Mouse (Mus musculus) MEL-GATA-1-ER (cell line): Measurements from ENCODE around the gene Kif1bp.
A peak's percentile ranks its signal among the peaks of the same experiment; 100 is the strongest.
"Not testable (repeated sequence)": the region's sequence is repeated elsewhere in the genome, so short reads cannot be mapped to it uniquely, and the experiment has no call there.

Source experiments
- DNase-seq: peaks from one replicate; pipeline ENCODE4 v3.0.0-alpha.2; 2012; ENCODE audit warnings: low read depth; ENCODE audit errors: extremely low read depth

The Kif1bp gene

DNA sequence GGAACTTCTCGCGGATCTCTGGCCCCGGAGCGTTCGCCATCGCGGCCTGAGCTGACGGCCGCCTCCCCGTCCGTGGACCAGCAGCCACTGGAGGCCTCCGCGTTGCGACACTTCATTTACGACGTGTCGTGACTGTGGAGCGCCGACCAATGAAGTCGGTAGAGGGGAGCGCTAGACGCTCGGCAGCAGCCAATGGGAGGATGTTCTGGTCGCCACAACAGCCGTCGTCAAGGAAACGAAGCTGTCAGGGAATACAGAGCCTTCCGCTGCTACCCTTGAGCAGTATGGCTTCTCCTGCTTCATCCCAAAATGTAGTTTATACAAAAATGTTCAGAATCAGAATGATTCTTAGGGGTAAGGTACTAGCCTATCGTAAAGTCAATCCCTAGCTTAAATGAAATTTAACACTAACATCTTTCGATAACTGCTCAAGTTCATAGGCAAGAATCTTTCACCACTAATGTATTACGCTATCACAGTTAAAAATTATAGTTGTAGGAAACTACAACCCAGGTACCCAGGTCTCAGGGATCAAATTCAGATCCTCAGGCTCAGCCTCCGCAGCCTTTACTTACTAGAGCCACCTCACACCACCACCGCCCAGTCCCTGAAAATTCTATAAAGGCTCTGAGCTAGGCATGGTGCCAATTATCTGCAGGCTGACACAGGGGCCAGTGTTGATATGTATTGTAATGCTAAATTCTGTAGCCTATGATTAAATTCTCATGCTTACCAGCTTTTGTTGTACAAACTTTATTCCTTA lies at the start of gene Kif1bp:
Gene Kif1bp, minus strand, starts transcription at position 120 of the 763 bp plus-strand sequence.
- DNase-seq: peak; percentile 98

DNA sequence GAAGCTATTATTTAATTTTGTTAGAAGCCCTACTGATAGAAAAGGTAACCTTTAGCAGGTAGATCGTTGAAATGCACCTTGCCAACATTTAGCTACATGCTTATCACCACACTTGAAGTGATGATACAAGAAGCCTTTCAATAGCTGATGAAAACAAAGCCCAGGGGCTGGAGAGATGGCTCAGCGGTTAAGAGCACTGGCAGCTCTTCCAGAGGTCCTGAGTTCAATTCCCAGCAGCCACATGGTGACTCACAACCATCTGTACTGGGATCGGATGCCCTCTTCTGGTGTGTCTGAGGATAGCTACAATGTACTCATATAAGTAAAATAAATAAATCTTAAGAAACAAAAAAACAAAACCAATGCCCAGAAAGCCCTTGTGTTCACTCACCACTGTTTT lies 25.9 kb upstream of the Kif1bp start:
- no peak for DNase-seq

DNA sequence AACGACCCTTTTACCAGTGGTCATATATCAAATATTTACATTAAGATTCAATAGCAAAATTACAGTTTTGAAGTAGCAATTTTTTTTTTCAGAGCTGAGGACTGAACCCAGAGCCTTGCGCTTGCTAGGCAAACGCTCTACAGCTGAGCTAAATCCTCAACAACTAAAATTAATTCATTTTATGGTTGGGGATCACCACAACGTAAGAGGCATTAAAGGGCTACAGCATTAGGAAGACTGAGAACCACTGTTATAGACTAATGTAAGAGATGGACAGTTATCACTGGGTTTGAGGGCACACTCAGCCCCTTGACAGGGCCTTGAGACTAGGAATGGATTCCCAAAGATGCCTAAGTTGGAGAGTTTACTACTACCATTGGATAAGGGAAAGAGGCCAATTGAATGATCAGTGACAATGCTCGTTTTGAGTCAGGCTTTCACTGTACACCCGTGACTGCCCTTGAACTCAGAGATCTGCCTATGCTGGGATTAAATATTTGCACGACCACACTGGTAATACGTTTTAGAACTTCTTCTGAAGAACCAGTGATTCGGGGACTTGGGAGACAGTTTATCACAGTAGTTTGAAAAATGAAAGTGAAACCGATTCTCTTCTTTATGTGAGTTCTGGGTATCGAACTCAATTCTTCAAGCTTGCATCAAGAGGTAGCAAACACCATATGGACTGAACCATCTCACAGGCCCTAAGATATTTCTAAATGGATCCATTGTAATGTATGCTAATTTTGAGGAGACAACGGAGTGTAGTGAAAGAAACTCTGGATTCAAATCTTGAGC lies 25.2 kb upstream of the Kif1bp start:
- DNase-seq: no peak

DNA sequence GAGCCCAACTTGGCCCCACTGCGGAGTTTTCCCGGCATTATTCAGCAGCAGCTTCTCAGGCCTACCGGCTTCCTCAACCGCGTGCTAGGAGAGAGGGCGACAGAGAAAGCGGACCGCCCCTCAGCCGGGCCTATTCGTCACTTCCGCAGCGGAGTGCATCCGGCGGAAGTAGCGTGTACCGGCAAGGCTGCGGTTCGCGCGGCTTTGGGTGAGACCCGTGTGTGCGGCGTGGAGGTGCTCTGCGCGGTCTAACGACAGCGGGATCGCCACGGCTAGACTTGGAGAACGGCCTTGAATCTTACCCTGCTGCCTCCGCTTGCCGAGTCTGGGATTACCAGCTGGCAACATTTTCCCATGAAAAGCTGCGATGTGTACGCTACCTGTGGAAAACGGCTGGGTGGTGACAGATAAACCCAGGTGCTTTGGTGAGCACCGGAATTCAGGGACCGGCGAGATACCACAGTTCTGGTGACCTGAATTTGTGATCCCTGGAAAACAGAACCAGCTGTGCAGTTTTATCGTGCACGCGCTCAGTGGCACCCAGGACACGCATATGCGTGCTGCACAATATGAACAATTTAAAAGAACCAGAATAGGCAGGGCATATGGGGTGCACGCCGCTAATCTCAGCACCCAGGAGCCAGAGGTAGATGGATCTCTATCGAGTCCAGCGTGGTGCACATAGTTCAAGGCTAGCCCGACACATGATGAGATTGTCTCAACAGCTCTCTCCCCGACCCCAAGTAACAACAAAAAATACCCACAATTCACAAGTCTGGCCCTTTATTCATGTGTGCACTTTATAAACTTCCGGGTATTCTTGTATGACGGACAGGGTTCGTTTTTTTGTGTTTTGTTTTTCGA lies 24.2 kb upstream of the Kif1bp start, which contains the start of gene Ddx21:
Gene Ddx21, minus strand, starts transcription at position 105 of the 864 bp plus-strand sequence.
- DNase-seq: peak; percentile 87

DNA sequence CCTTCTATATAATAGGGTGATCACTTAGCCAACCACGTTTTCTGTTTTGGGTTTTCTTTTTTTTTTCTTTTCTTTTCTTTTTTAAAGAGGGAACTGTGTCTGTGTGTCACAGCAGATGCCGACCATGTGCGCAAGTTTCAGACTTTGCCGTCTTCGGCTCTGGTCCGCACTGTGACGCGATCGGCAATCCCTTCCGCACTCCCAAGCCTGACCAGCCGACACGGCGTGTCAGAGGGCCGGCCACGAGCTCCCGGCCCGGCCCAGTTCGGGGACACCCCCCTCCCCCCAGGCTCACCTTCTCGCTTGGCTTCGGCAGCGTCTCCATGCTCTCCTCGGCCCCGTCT lies 23.5 kb upstream of the Kif1bp start:
- DNase-seq: no peak

DNA sequence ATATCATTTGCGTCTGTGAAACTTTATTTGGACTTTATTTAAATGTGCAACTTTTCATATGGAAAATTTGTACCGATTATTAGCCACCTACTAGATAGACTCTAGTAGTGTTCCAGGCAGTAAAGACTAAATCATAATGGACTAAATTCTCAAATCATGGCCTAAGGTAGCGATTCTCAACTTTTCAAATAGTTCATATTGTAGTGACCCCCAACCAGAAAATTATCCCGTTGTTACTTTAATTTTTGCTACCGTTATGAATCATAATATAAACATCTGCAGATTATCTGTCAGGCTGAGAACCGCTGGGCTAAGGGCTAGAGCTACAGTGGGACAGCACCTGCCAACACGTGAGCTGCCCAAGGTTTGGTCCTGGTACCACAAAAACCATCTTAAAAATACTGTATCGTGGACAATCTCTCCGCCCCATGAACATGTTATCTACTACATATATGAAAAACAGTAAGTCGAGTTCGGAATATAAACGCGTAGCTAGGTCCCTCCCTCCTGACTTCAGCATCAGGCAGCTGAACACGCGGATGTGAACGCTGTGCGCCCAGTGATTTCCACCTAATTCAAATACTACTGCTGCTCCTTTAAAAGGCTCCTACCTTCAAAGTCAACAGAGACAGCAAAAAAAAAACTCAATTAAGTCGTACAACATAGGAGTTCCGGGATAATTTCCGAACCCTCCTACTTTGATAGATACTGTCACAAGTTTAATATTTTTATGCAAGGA lies 23.0 kb upstream of the Kif1bp start:
- peak; percentile 51 for DNase-seq

DNA sequence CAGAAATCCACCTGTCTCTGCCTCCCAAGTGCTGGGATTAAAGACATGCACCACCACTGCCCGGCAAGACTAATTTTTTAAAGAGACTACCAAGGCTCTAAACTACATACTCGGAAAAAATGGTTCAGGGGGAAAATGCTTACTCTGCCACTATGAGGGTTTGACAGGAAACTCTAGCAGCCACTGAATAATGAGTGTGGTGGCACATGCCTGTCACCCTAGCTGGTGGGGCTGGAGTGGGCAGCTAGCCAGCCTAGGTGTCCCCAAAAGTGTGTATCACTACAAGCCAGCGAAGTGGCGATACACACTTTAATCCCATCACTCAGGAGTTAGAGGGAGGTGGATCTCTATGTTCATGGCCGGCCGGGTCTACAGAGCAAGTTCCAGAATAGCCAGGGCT lies 21.8 kb upstream of the Kif1bp start:
- no peak for DNase-seq

DNA sequence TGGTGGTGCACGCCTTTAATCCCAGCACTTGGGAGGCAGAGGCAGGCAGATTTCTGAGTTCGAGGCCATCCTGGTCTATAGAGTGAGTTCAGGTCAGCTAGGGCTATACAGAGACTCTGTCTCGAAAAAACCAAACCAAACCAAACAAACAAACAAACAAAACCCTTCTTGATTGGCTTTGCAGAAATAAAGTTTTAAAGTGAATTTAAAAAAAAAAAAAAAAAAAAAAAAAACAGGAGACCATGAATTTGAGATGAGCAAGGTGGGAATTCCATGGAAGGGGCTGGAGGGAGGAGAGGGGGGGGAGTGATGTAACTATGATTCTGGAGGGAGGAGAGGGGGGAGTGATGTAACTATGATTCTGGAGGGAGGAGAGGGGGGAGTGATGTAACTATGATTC lies 21.1 kb upstream of the Kif1bp start:
- DNase-seq: not testable (repeated sequence)

DNA sequence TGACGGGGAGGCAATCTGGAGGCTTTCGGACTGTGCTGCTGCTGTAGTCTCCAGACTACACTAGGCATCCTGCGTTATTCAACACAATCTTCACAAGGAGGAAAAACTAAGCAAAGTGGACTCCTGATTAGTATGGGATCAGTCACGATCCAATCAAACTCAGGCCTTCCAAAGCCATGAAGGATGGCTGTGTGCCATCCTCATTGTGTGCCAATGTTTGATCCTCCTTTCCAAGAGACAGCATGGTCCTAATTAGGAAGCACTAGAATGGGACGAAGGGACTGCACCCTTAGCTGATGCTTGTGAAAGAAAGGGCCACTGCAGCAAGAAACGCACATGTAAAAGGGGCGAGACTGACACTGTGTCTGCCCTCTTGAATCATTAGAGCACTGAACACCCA lies 14.2 kb upstream of the Kif1bp start:
- no peak for DNase-seq

DNA sequence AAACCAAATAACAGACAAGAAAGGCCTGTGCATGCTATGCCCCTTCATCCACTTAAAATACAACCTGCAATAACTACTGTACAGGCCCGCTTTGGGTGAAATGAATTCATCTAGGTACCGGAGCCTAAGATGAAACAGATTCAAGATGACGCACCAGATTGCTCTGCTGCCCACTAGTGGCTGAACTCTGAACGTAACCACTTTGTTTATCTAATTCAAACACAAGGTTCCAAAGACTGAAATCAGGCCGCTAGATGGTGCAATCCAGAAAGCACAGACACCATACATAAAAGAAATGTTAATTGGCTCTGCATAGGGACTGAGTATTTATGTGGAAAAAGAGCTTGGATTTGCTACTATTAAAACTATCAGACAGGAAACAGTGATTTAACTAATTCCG lies 11.9 kb upstream of the Kif1bp start:
- DNase-seq: peak; percentile 65

DNA sequence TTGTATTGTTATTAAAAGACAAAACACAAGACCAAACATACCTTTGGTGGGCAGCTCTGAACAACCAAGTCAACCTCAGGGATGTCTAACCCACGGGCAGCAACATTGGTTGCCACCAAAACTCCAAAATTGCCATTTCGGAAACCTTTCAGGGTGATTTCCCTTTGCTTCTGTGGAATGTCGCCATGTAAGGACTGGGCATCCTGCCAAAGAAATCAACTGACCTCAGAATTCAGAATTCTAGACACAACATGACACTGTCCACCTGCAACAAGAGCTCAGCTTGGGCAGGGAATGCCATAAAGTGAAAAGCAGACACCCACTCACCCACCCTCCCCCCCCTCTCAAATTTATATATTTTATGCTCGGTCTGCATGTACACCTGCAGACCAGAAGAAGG lies 10.4 kb upstream of the Kif1bp start:
- DNase-seq: no peak

DNA sequence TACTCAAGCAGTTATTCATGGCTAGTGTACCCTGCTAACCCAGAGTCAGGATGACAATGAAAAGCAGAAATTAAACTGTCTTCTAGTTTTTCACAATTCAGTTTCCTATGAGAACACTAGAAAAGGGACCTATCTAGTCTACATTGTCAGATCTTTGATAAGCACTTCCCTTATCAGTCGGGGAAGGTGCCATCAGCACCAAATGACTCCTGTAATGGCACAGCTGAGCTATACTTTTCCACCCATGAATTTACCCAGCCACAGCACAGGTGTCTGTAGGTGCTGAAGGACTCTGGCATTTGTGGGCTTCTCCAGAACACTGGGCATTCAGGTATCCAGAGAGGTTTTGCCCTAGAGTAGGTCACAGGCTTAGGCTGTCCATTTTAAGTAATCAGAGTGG lies 5.0 kb upstream of the Kif1bp start:
- no peak for DNase-seq

DNA sequence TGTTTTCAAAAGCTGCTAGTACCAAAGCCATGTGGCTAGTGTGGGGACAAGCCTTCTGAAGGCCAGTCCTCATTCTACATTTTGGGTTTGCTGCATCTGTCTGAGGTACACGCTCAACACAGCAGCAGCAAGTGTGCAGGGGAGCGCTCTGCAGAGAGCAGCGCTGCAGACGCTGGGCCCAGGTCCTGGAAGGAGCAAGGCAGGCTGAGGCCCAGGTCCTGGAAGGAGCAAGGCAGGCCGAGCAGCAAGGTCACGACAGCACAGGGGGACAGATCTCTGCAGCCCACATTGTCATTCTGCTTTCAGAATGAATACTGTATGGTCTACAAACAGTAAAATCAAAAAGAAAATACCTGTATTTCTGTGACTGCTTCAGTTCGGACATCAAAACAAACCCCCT lies 4.4 kb upstream of the Kif1bp start:
- DNase-seq: no peak

DNA sequence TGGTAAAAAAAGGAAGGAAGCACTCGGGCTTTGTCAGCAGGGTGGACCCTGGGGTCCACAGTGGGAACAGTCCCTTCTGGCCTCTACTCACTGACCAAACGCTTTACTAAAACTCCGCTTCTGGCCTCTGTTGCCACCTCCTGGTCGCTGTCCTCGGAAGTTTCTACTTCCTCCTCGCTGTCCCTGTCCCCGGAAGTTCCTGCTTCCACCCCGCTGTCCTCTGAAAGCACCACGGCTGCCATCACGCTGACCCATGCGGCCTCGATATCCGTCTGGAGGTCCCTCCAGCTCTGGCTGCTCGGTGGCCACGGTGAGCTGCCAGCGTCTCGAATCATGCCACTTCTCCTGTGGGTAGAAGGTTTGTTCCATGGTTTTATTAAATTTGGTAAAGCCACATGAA lies 4.0 kb upstream of the Kif1bp start:
- no peak for DNase-seq

DNA sequence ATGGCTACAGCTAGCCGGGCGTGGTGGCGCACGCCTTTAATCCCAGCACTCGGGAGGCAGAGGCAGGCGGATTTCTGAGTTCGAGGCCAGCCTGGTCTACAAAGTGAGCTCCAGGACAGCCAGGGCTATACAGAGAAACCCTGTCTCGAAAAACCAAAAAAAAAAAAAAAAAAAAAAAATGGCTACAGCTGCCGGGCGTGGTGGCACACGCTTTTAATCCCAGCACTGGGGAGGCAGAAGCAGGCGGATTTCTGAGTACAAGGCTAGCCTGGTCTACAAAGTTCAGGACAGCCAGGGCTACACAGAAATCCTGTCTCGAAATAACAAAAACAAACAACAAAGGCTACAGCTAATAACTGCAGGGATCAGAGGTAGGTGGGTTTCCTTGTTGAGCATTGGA lies 872 bp upstream of the Kif1bp start:
- DNase-seq: not testable (repeated sequence)

DNA sequence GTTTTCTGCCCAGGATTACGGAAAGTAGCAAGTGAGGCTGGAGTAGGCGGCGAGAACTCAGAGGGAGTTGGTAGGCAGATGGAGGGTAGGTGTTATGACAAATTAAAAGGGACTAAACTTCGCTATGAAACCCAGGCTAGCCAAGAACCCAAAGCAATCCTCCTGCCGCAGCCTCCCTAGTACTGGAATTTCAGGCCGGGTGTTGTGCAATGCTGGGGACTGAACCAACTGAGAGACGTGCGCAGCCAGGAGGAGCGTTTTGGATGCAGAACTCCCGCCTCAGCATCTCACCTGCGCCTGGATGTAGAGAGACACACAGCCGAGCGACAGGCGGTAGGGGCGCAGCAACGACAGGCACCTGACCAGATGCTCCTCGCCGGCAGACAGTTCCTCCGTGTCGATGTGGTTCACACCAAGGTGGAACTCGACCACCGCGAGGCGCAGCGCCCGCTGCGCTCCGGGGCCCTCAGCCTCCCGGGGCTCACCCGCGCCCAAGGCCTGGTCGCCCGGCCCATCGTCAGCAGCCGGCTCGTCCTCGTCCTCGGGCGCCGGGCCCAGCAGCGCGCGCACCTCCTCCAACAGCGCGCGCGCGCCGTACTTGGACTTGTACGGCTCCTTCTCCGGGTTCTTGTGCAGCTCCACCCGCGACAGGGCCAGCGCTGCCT lies 452 bp downstream of the Kif1bp start:
- no peak for DNase-seq

DNA sequence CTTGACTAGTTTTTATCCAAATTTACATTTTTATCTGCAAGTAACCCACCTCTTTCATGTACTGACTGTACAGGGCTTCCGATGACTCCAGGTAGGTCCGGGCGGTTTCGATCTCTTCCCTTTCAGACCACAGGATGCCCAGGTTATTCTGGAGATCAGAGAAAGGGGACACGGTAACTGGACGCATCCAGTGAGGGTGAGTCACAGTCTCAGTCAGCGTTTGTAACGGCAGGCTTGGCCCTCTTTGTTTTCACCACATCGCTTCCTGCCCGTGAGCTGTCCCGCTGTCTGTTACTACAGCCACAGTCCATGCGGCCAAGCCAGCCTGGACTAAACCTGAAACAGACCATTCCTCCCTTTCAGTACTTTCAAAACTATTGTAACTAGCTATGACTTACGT lies 3.3 kb downstream of the Kif1bp start:
- no peak for DNase-seq

DNA sequence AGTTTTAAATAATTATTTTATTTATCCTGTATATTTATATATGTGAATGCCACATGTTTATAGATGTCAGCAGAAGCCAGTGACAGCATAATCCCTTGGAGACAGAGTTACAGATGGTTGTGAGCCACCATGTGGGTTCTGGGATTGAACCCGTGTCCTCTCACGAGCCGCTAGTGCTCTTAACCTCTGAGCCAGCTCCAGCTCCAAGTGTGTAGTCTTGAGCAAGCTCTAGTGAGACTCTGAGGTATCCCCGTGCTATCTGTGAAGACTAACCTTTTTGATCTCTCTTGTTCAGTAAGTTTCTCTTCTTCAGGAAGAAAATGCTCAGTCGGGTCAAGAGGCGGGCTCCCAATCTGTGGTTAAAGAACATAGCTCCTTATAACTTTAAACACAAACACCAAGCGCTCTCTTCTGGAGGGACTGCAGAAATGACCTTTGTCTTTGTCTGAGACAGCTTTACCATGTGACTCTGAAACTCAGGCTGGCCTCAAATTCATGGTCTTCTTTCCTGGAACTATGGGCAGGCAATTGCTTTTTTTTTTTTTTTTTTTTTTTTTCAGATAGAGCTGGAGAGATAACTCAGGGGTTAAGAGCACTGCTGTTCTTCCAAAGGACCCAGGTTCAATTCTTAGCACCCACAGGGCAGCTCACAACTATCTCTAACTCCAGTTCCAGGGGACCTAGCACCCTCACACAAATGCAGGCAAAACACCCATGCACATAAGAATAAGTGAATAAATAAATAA lies 8.0 kb downstream of the Kif1bp start:
- DNase-seq: no peak

DNA sequence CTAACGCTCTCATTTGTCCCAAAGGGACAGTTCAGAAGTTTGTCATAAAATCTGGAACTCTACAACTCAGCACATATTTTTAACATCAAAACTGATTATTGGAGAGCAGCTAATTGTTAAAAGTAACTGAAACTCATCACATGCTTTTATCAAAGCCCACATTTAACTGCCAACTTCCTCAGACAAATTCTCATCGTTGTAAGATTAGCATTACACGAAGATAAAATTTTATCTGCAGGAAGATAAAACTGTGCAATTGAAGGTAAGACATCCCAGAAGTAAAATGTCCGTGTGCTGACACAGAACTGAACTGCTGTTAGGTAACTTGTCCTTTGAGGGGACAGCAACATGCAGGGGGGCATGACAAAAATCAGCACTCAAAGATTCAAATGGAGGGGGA lies 9.4 kb downstream of the Kif1bp start:
- no peak for DNase-seq

DNA sequence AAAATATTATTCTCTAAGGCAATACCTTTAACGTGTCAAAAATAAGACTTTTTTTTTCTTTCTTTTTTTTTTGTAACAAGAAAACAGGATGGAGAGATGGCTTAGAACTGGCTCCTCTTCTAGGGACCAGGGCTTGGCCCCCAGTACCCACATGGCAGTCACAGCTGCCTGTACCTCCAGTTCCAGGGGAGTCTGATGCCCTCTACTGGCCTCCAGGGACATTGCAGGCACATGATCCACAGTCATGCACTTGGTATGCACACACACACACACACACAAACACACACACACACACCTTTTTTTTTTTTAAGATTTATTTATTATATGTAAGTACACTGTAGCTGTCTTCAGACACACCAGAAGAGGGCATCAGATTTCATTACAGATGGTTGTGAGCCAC lies 20.5 kb downstream of the Kif1bp start:
- no peak for DNase-seq
